Mouse (Mus musculus) cerebellum, adult 9-10 months (tissue): ENCODE results near the gene Ttll2.
"Not testable (repeated sequence)": the region's sequence is repeated elsewhere in the genome, so short reads cannot be mapped to it uniquely, and the experiment has no call there.

ENCODE experiments used
- DNase-seq: peaks from one replicate; pipeline ENCODE4 v3.0.0; 2022

Ttll2 gene

DNA sequence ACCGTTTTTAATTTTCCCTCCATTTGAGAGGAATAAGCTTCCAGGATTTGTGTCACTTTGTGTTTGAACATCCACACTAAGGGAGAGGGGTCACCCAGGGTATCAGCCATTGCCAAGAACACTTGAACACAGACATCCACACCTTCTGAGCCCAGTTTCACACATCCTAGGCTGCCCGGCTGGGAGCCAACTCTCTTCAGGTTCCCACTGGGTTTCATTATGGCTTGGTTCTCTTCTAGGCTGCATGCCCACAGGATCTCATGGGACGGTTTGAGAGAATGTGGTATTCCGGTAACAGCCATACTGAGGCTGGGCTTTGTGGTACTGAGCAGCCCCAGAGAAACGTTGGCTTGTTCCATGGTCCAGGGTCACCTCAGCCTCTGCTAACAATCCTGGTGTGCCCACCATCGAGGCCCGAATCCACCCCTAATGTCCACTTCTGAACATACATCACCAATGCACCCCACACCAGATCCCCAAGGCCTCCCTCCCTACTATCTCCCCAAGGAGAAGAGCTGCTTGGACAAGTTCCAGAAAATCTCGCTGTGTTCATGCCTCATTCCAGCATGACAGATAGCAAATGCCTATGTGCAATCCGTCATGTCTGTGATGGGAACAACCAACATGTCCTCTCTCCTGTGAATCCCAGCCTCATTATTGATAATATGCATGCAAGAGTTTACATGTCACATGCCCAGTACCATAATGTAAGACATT, 8.4 kb upstream of the Ttll2 start:
- peak; percentile 82 for DNase-seq

DNA sequence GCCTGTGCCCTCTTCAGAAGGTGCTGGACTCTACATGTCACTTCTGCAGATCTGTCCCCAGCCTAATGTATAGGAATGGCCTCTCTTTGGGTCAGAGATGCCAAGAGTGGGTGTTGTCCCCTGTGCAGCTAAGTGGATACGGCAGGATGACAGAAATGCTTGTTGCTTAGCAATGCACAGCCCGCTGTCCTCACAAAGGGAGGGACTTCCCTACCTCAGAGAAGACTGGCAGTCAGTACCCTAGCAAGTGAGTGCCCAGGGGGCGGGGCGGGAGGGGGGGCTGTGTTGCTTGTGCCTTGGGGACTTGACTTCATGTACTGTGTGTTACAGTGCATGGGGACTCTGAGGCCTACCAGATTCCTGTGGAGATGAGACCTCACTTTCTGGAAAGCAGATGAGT, 7.3 kb upstream of the Ttll2 start:
- not testable (repeated sequence) for DNase-seq

DNA sequence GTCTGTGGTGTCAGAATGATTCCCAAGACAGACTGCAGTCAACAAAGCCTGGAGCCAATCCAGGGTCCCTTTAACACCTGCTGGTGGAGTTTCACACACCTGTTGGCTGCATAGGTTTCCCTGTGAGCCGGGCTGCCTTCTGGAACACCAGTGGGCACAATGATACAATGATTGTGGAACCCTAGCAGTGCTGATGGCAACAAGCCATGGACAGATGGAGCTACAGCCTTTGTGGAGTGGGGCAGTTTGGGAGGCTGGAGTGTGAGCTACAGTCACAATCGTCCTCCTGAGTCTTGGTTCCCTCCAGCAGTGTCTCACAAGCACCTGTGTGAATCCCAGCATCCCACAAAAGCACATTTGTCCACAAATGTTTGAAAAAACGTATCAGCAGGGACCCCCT, 3.7 kb downstream of the Ttll2 start:
- DNase-seq: peak; percentile 17

DNA sequence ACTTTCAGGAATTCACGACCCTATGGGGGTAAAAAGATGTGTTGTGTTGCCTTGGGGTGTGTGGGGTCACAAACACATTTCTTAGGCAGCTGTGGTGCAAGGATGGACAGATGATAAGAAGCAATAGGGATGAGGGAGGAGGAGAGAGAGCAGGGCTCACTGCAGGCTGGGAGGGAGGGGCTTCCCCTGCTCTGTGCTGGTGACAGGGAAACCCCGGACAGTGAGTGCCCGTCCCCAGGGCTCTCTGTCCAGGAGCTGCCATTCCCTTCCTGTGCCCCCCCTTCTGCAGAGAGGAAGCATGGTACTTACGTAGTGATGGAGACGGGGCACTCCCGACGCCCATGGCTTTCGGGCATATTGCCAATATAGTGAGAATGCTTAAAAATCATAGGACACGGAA, 15.1 kb downstream of the Ttll2 start:
- not testable (repeated sequence) for DNase-seq

DNA sequence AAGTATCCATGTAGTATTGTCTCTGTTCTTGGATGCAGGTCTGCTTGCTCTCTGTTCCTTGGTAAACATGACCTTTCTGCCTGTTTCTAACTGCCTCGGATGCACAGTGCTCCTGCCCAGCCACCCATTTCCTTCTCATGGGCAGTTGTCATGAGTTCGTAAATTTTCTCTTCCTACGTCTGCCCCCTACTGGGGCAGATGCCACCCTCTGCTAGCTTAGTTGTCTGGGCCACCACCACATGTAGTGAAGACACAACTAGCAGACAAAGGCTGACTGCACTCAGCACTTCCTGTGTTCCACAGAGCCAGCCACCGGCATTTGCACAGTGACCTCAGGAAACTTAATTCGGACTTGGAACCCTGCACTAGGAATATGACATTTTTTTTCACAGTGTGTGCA, 19.8 kb downstream of the Ttll2 start:
- DNase-seq: not testable (repeated sequence)

DNA sequence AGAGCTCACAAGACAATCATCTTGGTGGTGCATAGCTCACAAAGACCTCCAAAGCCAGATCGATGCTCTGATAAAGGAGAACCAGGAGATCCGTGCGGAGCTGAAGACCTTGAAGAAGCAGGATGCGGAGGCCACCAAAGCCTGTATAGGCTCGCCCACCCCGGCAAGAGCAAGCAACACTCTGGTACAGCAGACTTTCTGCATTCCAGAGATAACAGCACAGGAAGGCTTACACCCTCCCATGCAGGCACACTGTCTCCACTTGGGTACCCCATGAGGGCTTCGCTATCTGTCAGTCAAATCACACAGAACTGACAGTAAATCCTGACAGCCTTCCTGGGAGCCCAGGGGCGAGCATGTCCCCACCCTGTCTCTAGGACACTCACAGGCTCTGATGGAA, 26.1 kb downstream of the Ttll2 start:
- DNase-seq: not testable (repeated sequence)

DNA sequence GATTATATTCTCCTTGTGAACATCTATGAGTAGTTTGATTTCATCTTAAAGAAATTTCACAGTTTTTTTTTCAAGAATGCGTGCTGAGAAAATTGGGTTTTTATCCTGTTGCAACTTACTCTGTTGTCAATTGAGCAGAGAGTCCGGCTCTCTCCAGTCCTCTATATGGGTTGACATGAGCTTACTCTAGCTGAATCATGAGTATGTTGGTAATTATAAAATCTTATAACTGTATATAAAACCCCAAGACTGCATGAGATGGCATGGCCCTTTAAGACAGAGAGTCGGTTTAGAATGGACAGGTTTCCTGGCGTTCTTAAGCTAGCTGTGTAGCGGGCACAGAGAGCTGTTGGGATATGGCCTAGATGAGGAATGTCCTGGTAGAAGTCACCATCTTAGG, 28.1 kb downstream of the Ttll2 start, which contains the start of gene Tcp10a:
Tcp10a (plus strand) TSS at position 301 of the 400 bp plus-strand sequence.
- not testable (repeated sequence) for DNase-seq

DNA sequence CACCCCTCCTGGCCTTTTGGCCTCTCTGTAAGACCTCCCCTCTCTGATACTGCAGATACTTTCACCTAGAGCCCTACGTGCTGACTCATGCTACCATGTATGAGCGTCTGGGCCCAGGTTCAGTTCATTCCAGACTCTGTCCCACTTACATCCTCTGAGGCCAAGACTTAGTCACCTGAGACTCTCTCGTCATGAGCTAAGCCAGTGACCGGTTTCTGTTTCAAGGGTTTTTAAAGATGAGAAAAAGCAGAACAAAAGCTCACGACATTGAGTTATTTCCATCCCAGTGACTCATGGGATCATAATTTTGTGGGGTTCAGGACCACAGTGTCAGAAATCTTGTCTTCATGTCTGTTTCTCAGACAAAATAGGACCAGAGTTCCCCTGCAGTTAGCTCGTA, 32.7 kb downstream of the Ttll2 start:
- DNase-seq: not testable (repeated sequence)

DNA sequence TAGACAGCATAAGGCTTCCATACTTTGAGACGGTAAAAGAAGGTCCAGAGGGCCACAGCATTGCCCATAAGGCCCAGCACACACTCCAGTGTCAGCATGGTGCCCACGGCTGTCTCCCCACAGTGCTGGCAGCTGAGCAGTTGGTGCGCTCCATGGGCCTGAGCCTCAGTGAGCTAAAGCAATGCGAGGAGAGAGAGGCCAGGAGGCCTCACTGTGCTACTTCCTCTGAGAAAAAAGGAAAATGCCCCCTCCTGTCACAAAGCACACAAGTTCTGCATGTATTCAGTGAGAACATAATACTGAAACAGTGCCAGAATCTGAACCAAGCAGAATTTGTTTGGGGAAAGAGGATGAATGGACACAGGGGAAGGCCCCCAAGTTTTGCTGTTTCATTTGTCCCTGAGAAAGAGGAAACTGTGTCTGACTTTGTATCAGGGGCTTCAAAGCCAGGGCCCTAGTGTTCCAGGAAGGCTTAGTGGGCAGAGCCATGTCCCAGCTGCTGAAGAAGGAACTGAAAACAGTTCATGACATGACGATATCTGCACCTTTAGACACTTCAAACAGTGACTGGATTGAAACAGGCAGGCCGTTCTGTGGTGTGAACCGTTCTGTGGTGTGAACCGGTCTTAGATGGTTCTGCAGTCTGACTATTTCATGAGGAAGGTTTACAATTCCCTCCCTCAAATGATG, 36.7 kb downstream of the Ttll2 start:
- DNase-seq: not testable (repeated sequence)

DNA sequence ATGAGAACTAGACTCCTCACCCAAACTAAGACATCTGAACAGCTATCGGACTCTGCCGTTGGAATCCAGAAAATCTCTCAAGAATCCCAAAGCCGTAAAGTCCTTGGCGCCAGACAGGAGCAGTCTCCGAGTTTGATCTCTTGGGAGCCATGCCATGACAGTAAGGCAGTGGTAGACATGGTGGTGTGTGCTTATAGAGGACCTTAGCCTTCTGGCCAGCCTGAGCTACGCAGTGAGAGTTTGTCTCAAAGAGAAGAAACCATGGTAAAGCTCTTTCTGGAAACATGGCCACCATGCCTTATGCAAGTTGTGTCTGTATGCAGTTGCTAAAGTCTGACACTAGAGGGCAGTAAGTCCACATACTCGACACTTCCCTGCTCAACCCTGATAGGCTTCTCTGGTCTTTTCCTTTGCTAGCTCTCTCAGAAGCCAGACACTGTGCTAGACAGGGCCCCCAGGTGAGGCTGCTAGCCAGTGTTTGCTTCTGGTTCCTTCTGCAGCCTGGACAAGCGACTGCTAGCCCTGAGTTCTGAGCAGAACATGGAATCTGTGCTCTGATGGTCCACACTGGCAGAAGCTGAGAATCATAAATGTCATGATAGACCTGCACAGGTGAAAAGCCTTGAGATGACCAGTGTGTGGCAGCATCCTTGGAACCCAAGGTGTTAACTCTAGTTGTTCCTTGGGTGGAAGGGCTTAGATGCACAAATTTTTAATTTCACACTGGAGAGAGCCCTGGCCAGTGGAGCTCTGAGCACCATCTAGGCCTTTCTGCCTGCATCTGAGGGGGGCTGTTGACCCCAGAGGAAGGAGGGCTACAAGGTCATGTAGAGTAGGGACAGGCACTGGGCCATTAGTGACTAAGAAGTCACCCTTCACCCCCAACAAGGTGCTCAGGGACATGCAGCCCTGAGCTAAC, 46.0 kb downstream of the Ttll2 start:
- peak; percentile 54 for DNase-seq
